Mouse (Mus musculus) C2C12 (cell line): Measurements from ENCODE around the gene Prm2.

ENCODE experiments used
- CEBPB ChIP-seq: IDR thresholded peaks from one replicate; pipeline ENCODE4 v1.6.1; 2011; ENCODE audit warnings: low read depth, mild to moderate bottlenecking, control low read depth, moderate library complexity
- CTCF ChIP-seq: IDR thresholded peaks from one replicate; pipeline ENCODE4 v1.5.1; 2011; ENCODE audit not compliant: control insufficient read depth, insufficient read depth, insufficient read length
- FOSL1 ChIP-seq: IDR thresholded peaks from one replicate; pipeline ENCODE4 v1.8.0; 2011; ENCODE audit warnings: mild to moderate bottlenecking, low read length; ENCODE audit not compliant: poor library complexity, insufficient read depth, severe bottlenecking
- MAX ChIP-seq: IDR thresholded peaks from one replicate; pipeline ENCODE4 v1.6.1; 2011; ENCODE audit warnings: mild to moderate bottlenecking, control low read depth
- MYOD1 ChIP-seq: IDR thresholded peaks from one replicate; pipeline ENCODE4 v1.6.1; 2011; ENCODE audit warnings: low read depth; ENCODE audit not compliant: control insufficient read depth, insufficient read length
- MYOG ChIP-seq: IDR thresholded peaks from one replicate; pipeline ENCODE4 v1.6.1; 2011; ENCODE audit not compliant: control insufficient read depth, insufficient read length; ENCODE audit errors: extremely low read depth
- USF1 ChIP-seq: IDR thresholded peaks from one replicate; pipeline ENCODE4 v1.6.1; 2011; ENCODE audit warnings: low read depth, mild to moderate bottlenecking, control low read depth, moderate library complexity

GRCm38 (mm10) chr16:10768821-10769220 lies 27.1 kb downstream of the Prm2 start:
- no peak for TF ChIP-seq CTCF
- no peak for TF ChIP-seq USF1
- no peak for TF ChIP-seq MAX
- TF ChIP-seq MYOG = no peak
- no peak for TF ChIP-seq CEBPB
- no peak for TF ChIP-seq MYOD1
- no peak for TF ChIP-seq FOSL1
